Mouse (Mus musculus) stomach, postnatal 0 days (tissue): ENCODE measurements around the gene Ankrd10. TPM values are rescaled to one million over a fixed set of nuclear protein-coding genes. Genes with fewer than 3 reads are reported as not detected.
A peak's percentile ranks its signal among the peaks of the same experiment; 100 is the strongest.
"Not testable (repeated sequence)": the region's sequence is repeated elsewhere in the genome, so short reads cannot be mapped to it uniquely, and the experiment has no call there.

ENCODE experiments used
- ATAC-seq: fragments of 200-750 bp; cut with Nextera tagmentation; 2 replicates; pipeline ENCODE4 v1.8.0; 2017; ENCODE audit not compliant: low FRiP score, low TSS enrichment
- DNase-seq: peaks from one replicate; pipeline ENCODE4 v3.0.0-alpha.2; 2016; ENCODE audit warnings: low spot score
- H3K27ac ChIP-seq: fragments of 300-500 bp; sonication (generic); replicated peaks from 2 replicates; pipeline ENCODE4 v1.5.1; 2014; ENCODE audit warnings: mild to moderate bottlenecking, control low read depth
- H3K27me3 ChIP-seq: fragments of 300-500 bp; sonication (generic); 2 replicates; pipeline ENCODE4 v1.6.1; 2014; ENCODE audit warnings: low read length; ENCODE audit not compliant: control insufficient read depth, insufficient read depth
- H3K36me3 ChIP-seq: fragments of 300-500 bp; sonication (generic); 2 replicates; pipeline ENCODE4 v1.6.1; 2014; ENCODE audit warnings: low read length, mixed read lengths; ENCODE audit not compliant: control insufficient read depth, insufficient read depth
- H3K4me1 ChIP-seq: fragments of 300-500 bp; sonication (generic); replicated peaks from 2 replicates; pipeline ENCODE4 v1.6.1; 2014; ENCODE audit warnings: antibody characterized with exemption; ENCODE audit not compliant: control insufficient read depth, insufficient read depth
- H3K4me2 ChIP-seq: fragments of 300-500 bp; sonication (generic); replicated peaks from 2 replicates; pipeline ENCODE4 v1.6.1; 2014; ENCODE audit warnings: low read depth, mild to moderate bottlenecking, control low read depth, moderate library complexity
- H3K4me3 ChIP-seq: fragments of 300-500 bp; sonication (generic); 2 replicates; pipeline ENCODE4 v1.5.1; 2014; ENCODE audit warnings: low read depth, low read length, control low read depth
- H3K9ac ChIP-seq: fragments of 300-500 bp; sonication (generic); 2 replicates; pipeline ENCODE4 v1.6.1; 2014; ENCODE audit warnings: mild to moderate bottlenecking, low read length, control low read depth, mixed read lengths
- H3K9me3 ChIP-seq: fragments of 300-500 bp; sonication (generic); 2 replicates; pipeline ENCODE4 v1.6.1; 2016; ENCODE audit warnings: low read length; ENCODE audit not compliant: control insufficient read depth
- CTCF ChIP-seq: IDR thresholded peaks from 2 replicates; pipeline ENCODE4 v1.5.1; 2016; ENCODE audit warnings: antibody characterized with exemption, low read depth, mild to moderate bottlenecking, moderate library complexity
- EP300 ChIP-seq: optimal IDR thresholded peaks from 2 replicates; pipeline ENCODE3; 2016; ENCODE audit warnings: antibody characterized with exemption
- WGBS: fragments of 180-500 bp; shearing (Covaris S2); extraction: QIAGEN DNeasy Blood & Tissue Kit; methylation state at CpG from one replicate; pipeline ENCODE4 v1.1.7; 2014; 5-methylcytosine and 5-hydroxymethylcytosine counted together
- polyA plus RNA-seq: library from polyadenylated mRNA; unstranded; fragments of >200 nt; fragmentation: Nextera tagmentation; extraction: Ambion mirVana; gene quantifications from 2 replicates; pipeline ENCODE4 v1.2.1, GENCODE M21; 2015

The Ankrd10 gene
- polyA plus RNA-seq: 27.9 and 29.3 TPM in 2 replicates

GRCm38 (mm10) chr8:11635611-11636081 is at the start of gene Ankrd10:
Gene Ankrd10 (minus strand): TSS chr8:11635757.
- peaks cover 4% of the 10 kb centered on the region; the same call in 1 of the 2 replicates for H3K36me3 ChIP-seq
- under 1% methylated on average over 40 of the region's 40 CpGs for WGBS
- H3K4me3 ChIP-seq: peak within 1 kb of the TSS; percentile 98
- H3K9me3 ChIP-seq: no peaks in the 10 kb centered on the region
- TF ChIP-seq CTCF (no peak), EP300 (no peak)
- peak within 1 kb of the TSS; percentile 94 for H3K4me2 ChIP-seq
- peak within 1 kb of the TSS; percentile 84 for H3K9ac ChIP-seq
- DNase-seq (peak; percentile 98), ATAC-seq (peak; percentile 97)
- peak within 1 kb of the TSS; percentile 97 for H3K27ac ChIP-seq
- no peaks in the 10 kb centered on the region; the same call in 1 of the 2 replicates for H3K4me1 ChIP-seq
- H3K27me3 ChIP-seq: no peaks in the 10 kb centered on the region

- H3K9me3 ChIP-seq: no peaks in the 10 kb centered on the region
- no peak overlapping the region for H3K4me2 ChIP-seq
- ATAC-seq: no peak
- DNase-seq: no peak
- no peak overlapping the region for H3K27ac ChIP-seq
- no peak for TF ChIP-seq EP300
- no peak for TF ChIP-seq CTCF
- no peak overlapping the region for H3K9ac ChIP-seq
- 76% methylated on average over 7 of the region's 7 CpGs for WGBS
- H3K36me3 ChIP-seq: no peaks in the 10 kb centered on the region
- no peaks in the 10 kb centered on the region for H3K27me3 ChIP-seq
- no peaks in the 10 kb centered on the region for H3K4me1 ChIP-seq
- no peak overlapping the region for H3K4me3 ChIP-seq
Observed at GRCm38 (mm10) chr8:11684558-11684957, 49.0 kb upstream of the Ankrd10 start.

GRCm38 (mm10) chr8:11668308-11668707 is 32.8 kb upstream of the Ankrd10 start:
- Histone ChIP-seq H3K27ac (no peak overlapping the region), H3K4me3 (no peak overlapping the region), H3K4me1 (no peaks in the 10 kb centered on the region), H3K4me2 (no peak overlapping the region), H3K9me3 (no peaks in the 10 kb centered on the region), H3K36me3 (no peaks in the 10 kb centered on the region), H3K9ac (no peak overlapping the region), H3K27me3 (no peaks in the 10 kb centered on the region)
- WGBS: 65% methylated on average over 2 of the region's 2 CpGs
- DNase-seq (no peak), ATAC-seq (no peak)
- TF ChIP-seq EP300: no peak

GRCm38 (mm10) chr8:11666023-11666716 is 30.6 kb upstream of the Ankrd10 start:
- not testable (repeated sequence) for ATAC-seq, H3K27me3 ChIP-seq, H3K27ac ChIP-seq, H3K36me3 ChIP-seq, H3K9me3 ChIP-seq, H3K4me2 ChIP-seq, H3K4me1 ChIP-seq, DNase-seq, H3K4me3 ChIP-seq, H3K9ac ChIP-seq
- WGBS: 76% methylated on average over 20 of the region's 20 CpGs

- H3K27me3 ChIP-seq: no peaks in the 10 kb centered on the region
- no peaks in the 10 kb centered on the region for H3K36me3 ChIP-seq
- H3K27ac ChIP-seq: no peak overlapping the region
- H3K9me3 ChIP-seq: no peaks in the 10 kb centered on the region
- DNase-seq (no peak), ATAC-seq (no peak)
- H3K4me1 ChIP-seq: no peaks in the 10 kb centered on the region
- H3K4me2 ChIP-seq: no peak overlapping the region
- H3K4me3 ChIP-seq: no peak overlapping the region
- 76% methylated on average over 3 of the region's 3 CpGs for WGBS
- TF ChIP-seq EP300 (no peak), CTCF (no peak)
- no peak overlapping the region for H3K9ac ChIP-seq
Observed at GRCm38 (mm10) chr8:11661969-11662368, 26.4 kb upstream of the Ankrd10 start.

GRCm38 (mm10) chr8:11650021-11650420 is 14.5 kb upstream of the Ankrd10 start:
- no peaks in the 10 kb centered on the region for H3K9me3 ChIP-seq
- H3K27me3 ChIP-seq: no peaks in the 10 kb centered on the region
- H3K27ac ChIP-seq: no peak overlapping the region
- no peak overlapping the region for H3K9ac ChIP-seq
- no peaks in the 10 kb centered on the region for H3K4me1 ChIP-seq
- no peak overlapping the region for H3K4me2 ChIP-seq
- DNase-seq (no peak), ATAC-seq (no peak)
- TF ChIP-seq CTCF (no peak), EP300 (no peak)
- H3K36me3 ChIP-seq: no peaks in the 10 kb centered on the region
- 87% methylated on average over 5 of the region's 5 CpGs for WGBS
- no peak overlapping the region for H3K4me3 ChIP-seq
